ENCODE assay signal across 20 mouse cellular contexts in genomic region chr4:59543006-59543405, GRCm38 (mm10). TPM values are rescaled to one million over a fixed set of nuclear protein-coding genes. Genes with fewer than 3 reads are reported as not detected.
A peak's percentile ranks its signal among the peaks of the same experiment; 100 is the strongest.
DNase-seq lines count a peak whose midpoint lies in the region; ATAC-seq and TF ChIP-seq lines count a peak whose summit lies in the region.
"Had no signal": no experiment of that assay in that cellular context is flagged by ENCODE, and none has a peak within 500 bp of the region (broad histone marks: within the 10 kb centered on the region; RNA-seq: fewer than 3 reads in every experiment).

No protein-coding gene starts in this region.

- H3K4me3 ChIP-seq in hindbrain, postnatal 0 days (ENCODE audit: low read length): no peak overlapping the region
- no peak overlapping the region for H3K4me3 ChIP-seq in hindbrain, embryonic 11.5 days (ENCODE audit: low read depth, low read length)
- no peak overlapping the region for H3K4me3 ChIP-seq in lung, embryonic 14.5 days (ENCODE audit: low read depth, low read length)
- H3K4me3 ChIP-seq in CH12.LX (replicated peaks in 1 of 3; ENCODE audit: low read depth in 2 of 3, low read length in 2 of 3, poor library complexity in 1 of 3): no peak overlapping the region
- no peak overlapping the region for H3K4me3 ChIP-seq in cerebellum, adult 2 months (replicated peaks; ENCODE audit: insufficient read depth, low read depth, low read length)
- H3K4me3 ChIP-seq: embryonic facial prominence, embryonic 13.5 days; hindbrain, embryonic 12.5 days; midbrain, embryonic 12.5 days; myocyte had no signal

- H3K9ac ChIP-seq in hindbrain, postnatal 0 days (replicated peaks; ENCODE audit: low read length): no peak overlapping the region
- no peak overlapping the region for H3K9ac ChIP-seq in hindbrain, embryonic 11.5 days (ENCODE audit: low read depth, low read length)
- H3K9ac ChIP-seq in lung, embryonic 14.5 days: no peak overlapping the region
- no peak overlapping the region for H3K9ac ChIP-seq in CH12.LX (ENCODE audit: insufficient read depth, low read depth)
- H3K9ac ChIP-seq: embryonic facial prominence, embryonic 13.5 days; hindbrain, embryonic 12.5 days; midbrain, embryonic 12.5 days had no signal

- no peaks in the 10 kb centered on the region for H3K9me3 ChIP-seq in hindbrain, postnatal 0 days (ENCODE audit: low read length)
- H3K9me3 ChIP-seq in hindbrain, embryonic 11.5 days (ENCODE audit: control insufficient read depth, low read length): no peaks in the 10 kb centered on the region
- H3K9me3 ChIP-seq in lung, embryonic 14.5 days (ENCODE audit: low read depth, low read length): no peaks in the 10 kb centered on the region
- no peaks in the 10 kb centered on the region for H3K9me3 ChIP-seq in CH12.LX (replicated peaks; ENCODE audit: low read length)
- H3K9me3 ChIP-seq: embryonic facial prominence, embryonic 13.5 days; hindbrain, embryonic 12.5 days; midbrain, embryonic 12.5 days had no signal

- H3K4me1 ChIP-seq in hindbrain, postnatal 0 days (ENCODE audit: insufficient read depth, low read length): 0 out of 2 replicates have a peak, but pooled peaks cover 3% of the 10 kb centered on the region
- H3K4me1 ChIP-seq in hindbrain, embryonic 11.5 days (replicated peaks; ENCODE audit: control insufficient read depth, insufficient read depth, low read length): no peaks in the 10 kb centered on the region
- peaks cover 8% of the 10 kb centered on the region; the same call in 1 of the 2 replicates for H3K4me1 ChIP-seq in lung, embryonic 14.5 days (ENCODE audit: insufficient read depth)
- peaks cover 0 to 26% of the 10 kb centered on the region in 2 experiments; a peak in 2 of 4 replicates for H3K4me1 ChIP-seq in CH12.LX (ENCODE audit: control insufficient read depth in 1 of 2, insufficient read depth in 2 of 2)
- H3K4me1 ChIP-seq in cerebellum, adult 2 months (ENCODE audit: control insufficient read depth, insufficient read depth, low read length): no peaks in the 10 kb centered on the region

- TF ChIP-seq CTCF in hindbrain, postnatal 0 days (IDR thresholded peaks at IDR 0.05; ENCODE audit: low read depth): peak; percentile 21; the same call in 1 of the 2 replicates
- TF ChIP-seq CTCF in lung, embryonic 14.5 days (IDR thresholded peaks at IDR 0.05; ENCODE audit: low read depth): 0 out of 2 replicates have a peak, but pooled peaks have one; percentile 14
- TF ChIP-seq CTCF in CH12.LX (conservative IDR thresholded peaks at IDR 0.05 in 1 of 2, IDR thresholded peaks at IDR 0.05 in 1 of 2; ENCODE audit: low read depth in 2 of 2, low read length in 2 of 2): peak in 1 of 2 experiments; percentile 48; a peak in 2 of 4 replicates
- TF ChIP-seq CTCF in cerebellum, adult 2 months (IDR thresholded peaks at IDR 0.05; ENCODE audit: borderline replicate concordance, insufficient read depth, low read depth, low read length): no peak

- dilution Hi-C loops in CH12.LX (cut with MboI; ENCODE audit: extremely low pct_ligation_motif_present, extremely low pct_unique_long_range_greater_than_20kb, low sequenced_read_pairs): no loop called here

- in situ Hi-C loops in CH12.LX (cut with MboI; ENCODE audit: low pct_ligation_motif_present, low pct_unique_long_range_greater_than_20kb, low sequenced_read_pairs): no loop called here

- no peaks in the 10 kb centered on the region for H3K36me3 ChIP-seq in hindbrain, postnatal 0 days (ENCODE audit: insufficient read depth, low read length)
- no peaks in the 10 kb centered on the region for H3K36me3 ChIP-seq in hindbrain, embryonic 11.5 days (ENCODE audit: control insufficient read depth, insufficient read depth, low read length)
- H3K36me3 ChIP-seq in lung, embryonic 14.5 days (ENCODE audit: insufficient read depth): no peaks in the 10 kb centered on the region
- peaks cover 0 to 3% of the 10 kb centered on the region in 2 experiments for H3K36me3 ChIP-seq in CH12.LX (replicated peaks in 1 of 2; ENCODE audit: control insufficient read depth in 1 of 2, insufficient read depth in 1 of 2, low read length in 1 of 2)
- H3K36me3 ChIP-seq in splenic B cell, adult 2 months (ENCODE audit: control insufficient read depth, insufficient read depth, low read length, poor library complexity, severe bottlenecking): no peaks in the 10 kb centered on the region
- H3K36me3 ChIP-seq: embryonic facial prominence, embryonic 13.5 days; hindbrain, embryonic 12.5 days; midbrain, embryonic 12.5 days had no signal

- H3K79me2 ChIP-seq in CH12.LX (replicated peaks; ENCODE audit: control insufficient read depth, extremely low read depth, insufficient read depth, poor library complexity, severe bottlenecking): peaks cover 52% of the 10 kb centered on the region

- no peak for ATAC-seq in hindbrain, postnatal 0 days
- ATAC-seq in hindbrain, embryonic 11.5 days (ENCODE audit: low FRiP score): no peak
- ATAC-seq in lung, embryonic 14.5 days (ENCODE audit: insufficient read depth): no peak
- ATAC-seq: activated CD4-positive, CD25-positive, alpha-beta regulatory T cell, adult 4 months; forebrain, embryonic 14.5 days; inflammation-experienced regulatory T-cells, adult 6 months had no signal

- TF ChIP-seq RAD21 in CH12.LX (IDR thresholded peaks at IDR 0.05; ENCODE audit: low read depth, low read length): peak; percentile 14

- no peaks in the 10 kb centered on the region for H3K27me3 ChIP-seq in hindbrain, postnatal 0 days (ENCODE audit: insufficient read depth, low read length)
- H3K27me3 ChIP-seq in hindbrain, embryonic 11.5 days (ENCODE audit: control insufficient read depth, insufficient read depth, low read length): no peaks in the 10 kb centered on the region
- no peaks in the 10 kb centered on the region for H3K27me3 ChIP-seq in lung, embryonic 14.5 days (ENCODE audit: insufficient read depth, low read length)
- no peaks in the 10 kb centered on the region for H3K27me3 ChIP-seq in CH12.LX (replicated peaks)
- H3K27me3 ChIP-seq in splenic B cell, adult 2 months (ENCODE audit: control insufficient read depth, insufficient read depth, low read length, poor library complexity, severe bottlenecking): no peaks in the 10 kb centered on the region
- no peaks in the 10 kb centered on the region for H3K27me3 ChIP-seq in cerebellum, adult 2 months (ENCODE audit: control insufficient read depth, insufficient read depth, low read length)
- H3K27me3 ChIP-seq: embryonic facial prominence, embryonic 13.5 days; hindbrain, embryonic 12.5 days had no signal

- no peak overlapping the region for H3K4me2 ChIP-seq in hindbrain, postnatal 0 days (ENCODE audit: low read depth, low read length)
- no peak overlapping the region for H3K4me2 ChIP-seq in hindbrain, embryonic 11.5 days (replicated peaks; ENCODE audit: low read depth, low read length)
- H3K4me2 ChIP-seq in lung, embryonic 14.5 days: no peak overlapping the region
- no peak overlapping the region for H3K4me2 ChIP-seq in CH12.LX (ENCODE audit: insufficient read depth, low read depth, poor library complexity, severe bottlenecking)
- H3K4me2 ChIP-seq: embryonic facial prominence, embryonic 13.5 days; hindbrain, embryonic 12.5 days; midbrain, embryonic 12.5 days had no signal

- DNase-seq in hindbrain, postnatal 0 days (ENCODE audit: low spot score): no peak
- no peak for DNase-seq in hindbrain, embryonic 11.5 days (ENCODE audit: low spot score)
- DNase-seq in lung, embryonic 14.5 days: no peak
- DNase-seq in lung, adult 18-20 months: no peak
- DNase-seq in CH12.LX (ENCODE audit: extremely low read depth): no peak
- DNase-seq in splenic B cell, adult 2 months (ENCODE audit: low read depth, low spot score): peak; percentile 45
- DNase-seq in cerebellum, adult 2 months: no peak
- DNase-seq: adrenal gland, postnatal 14 days; cerebellum, postnatal 14 days; gastrocnemius, postnatal 10 days; lung, adult 2 months; right cerebral cortex, postnatal 14 days had no signal

- H3K27ac ChIP-seq in hindbrain, postnatal 0 days: no peak overlapping the region
- no peak overlapping the region for H3K27ac ChIP-seq in hindbrain, embryonic 11.5 days (ENCODE audit: low read depth, low read length)
- H3K27ac ChIP-seq in lung, embryonic 14.5 days (ENCODE audit: low read depth): no peak overlapping the region
- H3K27ac ChIP-seq in CH12.LX (ENCODE audit: insufficient read depth, low read depth): no peak overlapping the region
- H3K27ac ChIP-seq in cerebellum, adult 2 months (ENCODE audit: insufficient read depth, low read length): no peak overlapping the region
- H3K27ac ChIP-seq: embryonic facial prominence, embryonic 13.5 days; hindbrain, embryonic 12.5 days; macrophage; midbrain, embryonic 12.5 days had no signal

- no peak for TF ChIP-seq EP300 in CH12.LX (IDR thresholded peaks at IDR 0.05; ENCODE audit: low read length)

- no peak for TF ChIP-seq POLR2A in CH12.LX (IDR thresholded peaks at IDR 0.05; ENCODE audit: low read depth, low read length)
- TF ChIP-seq POLR2A in cerebellum, adult 2 months (IDR thresholded peaks at IDR 0.05; ENCODE audit: borderline replicate concordance, insufficient read depth, low read length): no peak

TF ChIP-seq in CH12.LX, 34 proteins besides CTCF, POLR2A, EP300 and RAD21:
- no peak for TF ChIP-seq ELF1 (IDR thresholded peaks at IDR 0.05; ENCODE audit: low read depth, low read length)
- TF ChIP-seq MAX (IDR thresholded peaks at IDR 0.05; ENCODE audit: low read length): no peak
- TF ChIP-seq SMC3 (IDR thresholded peaks at IDR 0.05; ENCODE audit: low read depth, low read length): peak; percentile 45
- TF ChIP-seq NELFE (IDR thresholded peaks at IDR 0.05; ENCODE audit: low read depth, low read length): no peak
- TF ChIP-seq E2F4 (IDR thresholded peaks at IDR 0.05; ENCODE audit: insufficient replicate concordance, low read depth, low read length): no peak

RNA-seq across cellular contexts. Expression of gene Ptbp3, which starts 6.2 kb away (rescaled TPM):
- total RNA-seq in hindbrain, postnatal 0 days (2014; rRNA removed): 29.0 and 29.2 TPM in 2 replicates
- polyA plus RNA-seq in hindbrain, postnatal 0 days (2015; fragmentation: Nextera tagmentation; extraction: Ambion mirVana): 12.0 and 13.2 TPM in 2 replicates
- polyA plus RNA-seq in hindbrain, embryonic 11.5 days (2014; fragmentation: Nextera tagmentation; extraction: Ambion mirVana): 39.7 and 40.2 TPM in 2 replicates
- 69.6 and 74.6 TPM in 2 replicates for polyA plus RNA-seq in lung, embryonic 14.5 days (2014; fragmentation: Nextera tagmentation; extraction: Ambion mirVana)
- total RNA-seq in CH12.LX (2012; rRNA removed) (45.2 and 45.7 TPM in 2 replicates), CH12.LX (2014; rRNA removed) (81.4 and 85.9 TPM in 2 replicates)
- polyA plus RNA-seq in CH12.LX (2012; ENCODE audit: insufficient read length, low read depth): 40.3 and 48.1 TPM in 2 replicates
- 6.0 and 6.7 TPM in 2 replicates for polyA plus RNA-seq in cerebellum, adult 2 months (2012; rRNA removed)

RNA-seq across cellular contexts. Expression of gene Hsdl2, which starts 38.4 kb away (rescaled TPM):
- total RNA-seq in hindbrain, postnatal 0 days (2014; rRNA removed): 23.6 and 27.9 TPM in 2 replicates
- polyA plus RNA-seq in hindbrain, postnatal 0 days (2015; fragmentation: Nextera tagmentation; extraction: Ambion mirVana): 48.8 and 57.3 TPM in 2 replicates
- 39.4 and 42.0 TPM in 2 replicates for polyA plus RNA-seq in hindbrain, embryonic 11.5 days (2014; fragmentation: Nextera tagmentation; extraction: Ambion mirVana)
- polyA plus RNA-seq in lung, embryonic 14.5 days (2014; fragmentation: Nextera tagmentation; extraction: Ambion mirVana): 17.7 and 17.9 TPM in 2 replicates
- 6.8 and 7.0 TPM in 2 replicates for total RNA-seq in CH12.LX (2012; rRNA removed)
- 9.7 and 11.1 TPM in 2 replicates for total RNA-seq in CH12.LX (2014; rRNA removed)
- 9.3 and 10.4 TPM in 2 replicates for polyA plus RNA-seq in CH12.LX (2012; ENCODE audit: insufficient read length, low read depth)
- 58.4 and 59.0 TPM in 2 replicates for polyA plus RNA-seq in cerebellum, adult 2 months (2012; rRNA removed)
